Mouse (Mus musculus): ENCODE results near the gene Cdadc1. TPM values are rescaled to one million over a fixed set of nuclear protein-coding genes. Genes with fewer than 3 reads are reported as not detected.

The Cdadc1 gene
- polyA plus RNA-seq, 1 experiment = 2.8 TPM

DNA sequence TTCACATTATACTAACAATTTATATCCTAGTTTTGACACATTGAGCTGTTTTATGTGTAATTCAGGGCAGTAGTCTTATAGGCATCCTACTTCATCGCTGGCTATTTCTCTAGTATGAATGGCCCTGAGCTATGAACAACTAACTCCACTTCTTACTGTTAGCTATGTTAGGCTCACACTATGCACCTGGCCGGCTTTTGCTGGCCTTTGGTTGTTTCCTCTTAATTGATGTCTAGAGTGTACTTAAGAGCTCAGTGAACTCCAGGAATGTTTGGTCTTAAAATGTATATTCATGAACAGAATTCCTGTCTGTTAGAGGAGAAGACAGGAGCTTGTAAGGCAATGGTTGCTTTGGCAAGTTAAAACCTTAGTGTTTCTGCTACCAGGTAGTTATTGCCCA is 57.5 kb downstream of the Cdadc1 start:
- Histone ChIP-seq H3K27me3 (ENCODE audit: control insufficient read depth) (no peaks in the 10 kb centered on the region), H3K9me3 (ENCODE audit: control insufficient read depth, low read length) (no peaks in the 10 kb centered on the region), H3K4me3 (replicated peaks) (no peak overlapping the region), H3K36me3 (ENCODE audit: control insufficient read depth) (peaks cover 28% of the 10 kb centered on the region), H3K4me1 (ENCODE audit: control insufficient read depth) (no peaks in the 10 kb centered on the region)
- no peak for TF ChIP-seq TAL1 (IDR thresholded peaks at IDR 0.05; ENCODE audit: low read length)
- no peak for TF ChIP-seq GATA1 (IDR thresholded peaks at IDR 0.05; ENCODE audit: low read length)

DNA sequence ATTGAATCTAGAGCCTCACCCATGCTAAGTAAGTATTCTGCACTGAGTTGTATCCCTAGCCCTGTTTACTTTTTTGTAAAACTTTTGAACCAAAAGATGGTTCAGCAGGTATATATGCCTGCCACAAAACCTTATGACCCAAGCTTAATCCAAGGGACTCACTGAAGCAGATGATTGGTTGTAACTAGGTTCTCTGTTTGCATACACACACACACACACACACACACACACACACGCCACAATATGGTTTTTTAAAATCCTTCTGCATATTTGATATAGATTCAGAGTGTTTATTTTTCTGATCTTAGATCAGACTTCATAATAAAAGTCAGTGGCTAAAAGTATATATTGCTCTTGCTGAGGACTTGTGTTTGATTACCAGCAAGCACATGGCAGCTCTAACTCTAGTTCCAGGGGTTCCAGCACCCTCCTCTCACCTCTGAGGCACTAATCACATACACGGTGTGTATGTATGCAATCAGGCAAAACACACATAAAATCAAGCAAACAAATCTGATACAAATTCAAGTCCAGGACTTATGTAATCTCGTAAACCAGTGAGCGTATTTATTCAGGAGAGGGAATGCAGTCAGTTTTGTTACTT is 59.8 kb downstream of the Cdadc1 start:
- H3K27me3 ChIP-seq (ENCODE audit: control insufficient read depth) = no peaks in the 10 kb centered on the region
- H3K9me3 ChIP-seq (ENCODE audit: control insufficient read depth, low read length) = no peaks in the 10 kb centered on the region
- no peak overlapping the region for H3K4me3 ChIP-seq (replicated peaks)
- peaks cover 25% of the 10 kb centered on the region for H3K36me3 ChIP-seq (ENCODE audit: control insufficient read depth)
- TF ChIP-seq GATA1 (IDR thresholded peaks at IDR 0.05; ENCODE audit: low read length) = no peak
- no peak for TF ChIP-seq TAL1 (IDR thresholded peaks at IDR 0.05; ENCODE audit: low read length)
- no peaks in the 10 kb centered on the region for H3K4me1 ChIP-seq (ENCODE audit: control insufficient read depth)

DNA sequence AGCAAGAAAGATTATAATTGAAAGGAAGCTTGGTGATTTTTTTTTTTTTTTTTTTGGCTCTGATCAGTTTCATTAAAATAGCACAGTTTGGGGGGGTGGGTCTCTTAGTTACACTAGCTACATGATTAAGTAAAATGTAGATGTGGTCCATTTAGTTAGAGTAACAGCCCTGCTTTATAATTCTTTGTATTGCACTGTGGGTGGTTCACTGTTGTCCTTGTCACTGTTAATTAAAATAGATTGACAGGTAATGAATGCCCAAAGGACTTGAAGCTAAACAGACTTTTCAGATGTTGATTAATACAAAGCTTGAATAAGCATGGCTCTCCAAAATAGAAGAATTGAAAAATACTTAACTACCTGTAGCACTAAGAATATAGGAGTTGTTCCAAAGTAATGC is 63.9 kb downstream of the Cdadc1 start:
- Histone ChIP-seq H3K4me1 (ENCODE audit: control insufficient read depth) (no peaks in the 10 kb centered on the region), H3K4me3 (replicated peaks) (no peak overlapping the region), H3K27me3 (ENCODE audit: control insufficient read depth) (no peaks in the 10 kb centered on the region), H3K36me3 (ENCODE audit: control insufficient read depth) (peaks cover 18% of the 10 kb centered on the region), H3K9me3 (ENCODE audit: control insufficient read depth, low read length) (no peaks in the 10 kb centered on the region)
- no peak for TF ChIP-seq TAL1 (IDR thresholded peaks at IDR 0.05; ENCODE audit: low read length)
- no peak for TF ChIP-seq GATA1 (IDR thresholded peaks at IDR 0.05; ENCODE audit: low read length)

DNA sequence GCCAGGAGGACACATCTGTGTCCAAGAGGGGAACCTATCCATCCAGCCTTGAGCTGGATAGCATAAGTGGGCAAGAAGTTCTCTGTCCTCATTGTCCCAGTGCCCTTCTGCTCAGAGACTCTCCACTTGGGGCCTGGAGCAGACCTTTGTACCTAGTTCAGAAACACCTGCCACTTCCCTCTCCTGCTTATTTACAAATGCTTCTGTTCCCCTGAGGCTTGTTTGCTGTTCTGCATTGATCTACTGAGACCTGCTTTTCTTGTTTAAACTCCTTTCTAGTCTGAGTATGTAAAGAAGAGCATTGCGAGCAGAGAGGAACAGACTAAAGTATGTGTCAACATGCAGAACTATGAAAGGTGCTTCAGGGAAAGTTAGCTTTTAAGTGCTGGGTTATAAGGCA is 64.8 kb downstream of the Cdadc1 start:
- Histone ChIP-seq H3K27me3 (ENCODE audit: control insufficient read depth) (no peaks in the 10 kb centered on the region), H3K4me1 (ENCODE audit: control insufficient read depth) (no peaks in the 10 kb centered on the region), H3K36me3 (ENCODE audit: control insufficient read depth) (peaks cover 18% of the 10 kb centered on the region), H3K9me3 (ENCODE audit: control insufficient read depth, low read length) (no peaks in the 10 kb centered on the region), H3K4me3 (replicated peaks) (no peak overlapping the region)
- no peak for TF ChIP-seq GATA1 (IDR thresholded peaks at IDR 0.05; ENCODE audit: low read length)
- no peak for TF ChIP-seq TAL1 (IDR thresholded peaks at IDR 0.05; ENCODE audit: low read length)

- peaks cover 26% of the 10 kb centered on the region for H3K36me3 ChIP-seq (ENCODE audit: control insufficient read depth)
- H3K4me1 ChIP-seq (ENCODE audit: control insufficient read depth) = no peaks in the 10 kb centered on the region
- TF ChIP-seq TAL1 (IDR thresholded peaks at IDR 0.05; ENCODE audit: low read length) = no peak
- TF ChIP-seq GATA1 (IDR thresholded peaks at IDR 0.05; ENCODE audit: low read length) = no peak
- H3K9me3 ChIP-seq (ENCODE audit: control insufficient read depth, low read length) = no peaks in the 10 kb centered on the region
- H3K4me3 ChIP-seq (replicated peaks) = no peak overlapping the region
- no peaks in the 10 kb centered on the region for H3K27me3 ChIP-seq (ENCODE audit: control insufficient read depth)
Measured at GRCm38 (mm10) chr14:59530801-59531200, 67.0 kb downstream of the Cdadc1 start.

GRCm38 (mm10) chr14:59525843-59526242 is 71.9 kb downstream of the Cdadc1 start:
- no peak overlapping the region for H3K4me3 ChIP-seq (replicated peaks)
- peaks cover 28% of the 10 kb centered on the region for H3K36me3 ChIP-seq (ENCODE audit: control insufficient read depth)
- H3K4me1 ChIP-seq (ENCODE audit: control insufficient read depth) = no peaks in the 10 kb centered on the region
- TF ChIP-seq TAL1 (IDR thresholded peaks at IDR 0.05; ENCODE audit: low read length) = no peak
- no peak for TF ChIP-seq GATA1 (IDR thresholded peaks at IDR 0.05; ENCODE audit: low read length)
- H3K9me3 ChIP-seq (ENCODE audit: control insufficient read depth, low read length) = no peaks in the 10 kb centered on the region
- no peaks in the 10 kb centered on the region for H3K27me3 ChIP-seq (ENCODE audit: control insufficient read depth)

- H3K36me3 ChIP-seq (ENCODE audit: control insufficient read depth) = peaks cover 11% of the 10 kb centered on the region
- no peaks in the 10 kb centered on the region for H3K9me3 ChIP-seq (ENCODE audit: control insufficient read depth, low read length)
- no peaks in the 10 kb centered on the region for H3K4me1 ChIP-seq (ENCODE audit: control insufficient read depth)
- no peak overlapping the region for H3K4me3 ChIP-seq (replicated peaks)
- TF ChIP-seq GATA1 (IDR thresholded peaks at IDR 0.05; ENCODE audit: low read length) (no peak), TAL1 (IDR thresholded peaks at IDR 0.05; ENCODE audit: low read length) (no peak)
- H3K27me3 ChIP-seq (ENCODE audit: control insufficient read depth) = no peaks in the 10 kb centered on the region
Measured at GRCm38 (mm10) chr14:59513922-59514444, 83.8 kb downstream of the Cdadc1 start.

Other genes with a start within 250 kb of the Cdadc1 start
- gene Phf11d, start 232.5 kb downstream of the Cdadc1 start, polyA plus RNA-seq (2012) = not detected in 2 replicates
- gene Phf11c, start 202.6 kb downstream of the Cdadc1 start, polyA plus RNA-seq (2012) = 0.04 TPM in 1 of 2 replicates, not detected in the other
- 0.06 and 0.29 TPM in 2 replicates for gene Setdb2, start 157.1 kb downstream of the Cdadc1 start, polyA plus RNA-seq (2012)
- gene Cab39l, start 157.0 kb downstream of the Cdadc1 start, polyA plus RNA-seq (2012) = 0.31 and 0.38 TPM in 2 replicates
- gene Shisa2, start 27.3 kb upstream of the Cdadc1 start, polyA plus RNA-seq (2012) = not detected in 2 replicates